Mouse (Mus musculus) erythroblast, embryonic 14.5 days (primary cell): Measurements from ENCODE around the gene Pten. TPM values are rescaled to one million over a fixed set of nuclear protein-coding genes. Genes with fewer than 3 reads are reported as not detected.
"Not testable (repeated sequence)": the region's sequence is repeated elsewhere in the genome, so short reads cannot be mapped to it uniquely, and the experiment has no call there.

ENCODE experiments used
- H3K27me3 ChIP-seq: 2 replicates; pipeline ENCODE4 v1.6.1; 2012; ENCODE audit warnings: inconsistent platforms; ENCODE audit not compliant: control insufficient read depth
- H3K36me3 ChIP-seq: 2 replicates; pipeline ENCODE4 v1.6.1; 2012; ENCODE audit warnings: mild to moderate bottlenecking, inconsistent platforms; ENCODE audit not compliant: control insufficient read depth
- H3K4me1 ChIP-seq: 2 replicates; pipeline ENCODE4 v1.6.1; 2012; ENCODE audit warnings: inconsistent platforms; ENCODE audit not compliant: control insufficient read depth
- H3K4me3 ChIP-seq: replicated peaks from 2 replicates; pipeline ENCODE3; 2012; ENCODE audit warnings: moderate library complexity, mild to moderate bottlenecking, inconsistent platforms
- H3K9me3 ChIP-seq: 2 replicates; pipeline ENCODE4 v1.6.1; 2012; ENCODE audit warnings: low read length, inconsistent platforms, mixed read lengths; ENCODE audit not compliant: control insufficient read depth
- GATA1 ChIP-seq: IDR thresholded peaks from 2 replicates; pipeline ENCODE4 v1.6.1; 2012; ENCODE audit warnings: low read length, inconsistent platforms, mixed read lengths
- TAL1 ChIP-seq: IDR thresholded peaks from 3 replicates; pipeline ENCODE4 v1.6.1; 2012; ENCODE audit warnings: low read length, inconsistent platforms, mixed read lengths
- polyA plus RNA-seq: library from polyadenylated mRNA; stranded (reverse); fragments of >175 nt; gene quantifications from 2 replicates; pipeline ENCODE4 v1.2.3, GENCODE M21; 2012

Gene Pten
- polyA plus RNA-seq, 1 experiment = 0.36 TPM

GRCm38 (mm10) chr19:32789535-32789934 lies 32.2 kb downstream of the Pten start:
- H3K36me3 ChIP-seq = no peaks in the 10 kb centered on the region; the same call in 1 of the 2 replicates
- TF ChIP-seq TAL1 (no peak), GATA1 (no peak)
- no peaks in the 10 kb centered on the region for H3K27me3 ChIP-seq
- no peaks in the 10 kb centered on the region for H3K9me3 ChIP-seq
- no peak overlapping the region for H3K4me3 ChIP-seq
- peaks cover 14% of the 10 kb centered on the region for H3K4me1 ChIP-seq

GRCm38 (mm10) chr19:32792610-32793009 lies 35.3 kb downstream of the Pten start:
- Histone ChIP-seq H3K4me3 (no peak overlapping the region), H3K36me3 (no peaks in the 10 kb centered on the region; the same call in 1 of the 2 replicates), H3K9me3 (no peaks in the 10 kb centered on the region), H3K27me3 (no peaks in the 10 kb centered on the region), H3K4me1 (peaks cover 11% of the 10 kb centered on the region)
- TF ChIP-seq TAL1 (no peak), GATA1 (no peak)

DNA sequence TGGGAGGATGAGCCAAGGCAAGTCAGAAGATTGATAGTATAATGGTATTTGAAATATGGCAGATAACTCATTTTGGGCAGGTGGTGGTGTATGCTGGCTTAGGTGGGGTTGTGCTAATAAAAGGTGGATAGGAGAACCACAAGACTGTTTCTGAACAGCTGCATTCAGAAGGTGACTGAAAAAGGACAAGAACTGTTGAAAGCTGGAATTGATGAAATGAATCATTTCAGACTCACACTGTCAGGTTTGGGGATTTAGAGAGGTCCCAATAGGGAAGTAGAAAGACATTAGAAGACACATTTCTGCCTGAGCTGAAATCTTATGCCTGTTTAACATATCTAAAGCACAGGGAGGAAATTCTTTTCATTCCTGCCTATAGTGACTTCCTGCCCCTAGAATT lies 36.6 kb downstream of the Pten start:
- H3K36me3 ChIP-seq = no peaks in the 10 kb centered on the region; the same call in 1 of the 2 replicates
- H3K27me3 ChIP-seq = no peaks in the 10 kb centered on the region
- H3K4me3 ChIP-seq = no peak overlapping the region
- no peaks in the 10 kb centered on the region; the same call in 1 of the 2 replicates for H3K4me1 ChIP-seq
- no peak for TF ChIP-seq TAL1
- no peak for TF ChIP-seq GATA1
- no peaks in the 10 kb centered on the region for H3K9me3 ChIP-seq

GRCm38 (mm10) chr19:32800557-32800956 lies 43.3 kb downstream of the Pten start:
- Histone ChIP-seq H3K36me3 (peaks cover 9% of the 10 kb centered on the region), H3K4me3 (no peak overlapping the region)

GRCm38 (mm10) chr19:32804703-32805102 lies 47.4 kb downstream of the Pten start:
- H3K4me3 ChIP-seq = no peak overlapping the region
- no peaks in the 10 kb centered on the region for H3K4me1 ChIP-seq
- TF ChIP-seq TAL1 (no peak), GATA1 (no peak)
- peaks cover 9% of the 10 kb centered on the region for H3K36me3 ChIP-seq
- no peaks in the 10 kb centered on the region for H3K9me3 ChIP-seq
- peaks cover 2% of the 10 kb centered on the region; the same call in 1 of the 2 replicates for H3K27me3 ChIP-seq

More at GRCm38 (mm10) chr19:32800557-32800956, 43.3 kb downstream of the Pten start:
- Histone ChIP-seq H3K9me3 (no peaks in the 10 kb centered on the region), H3K27me3 (peaks cover 2% of the 10 kb centered on the region; the same call in 1 of the 2 replicates), H3K4me1 (no peaks in the 10 kb centered on the region)
- TF ChIP-seq GATA1 = no peak
- no peak for TF ChIP-seq TAL1

DNA sequence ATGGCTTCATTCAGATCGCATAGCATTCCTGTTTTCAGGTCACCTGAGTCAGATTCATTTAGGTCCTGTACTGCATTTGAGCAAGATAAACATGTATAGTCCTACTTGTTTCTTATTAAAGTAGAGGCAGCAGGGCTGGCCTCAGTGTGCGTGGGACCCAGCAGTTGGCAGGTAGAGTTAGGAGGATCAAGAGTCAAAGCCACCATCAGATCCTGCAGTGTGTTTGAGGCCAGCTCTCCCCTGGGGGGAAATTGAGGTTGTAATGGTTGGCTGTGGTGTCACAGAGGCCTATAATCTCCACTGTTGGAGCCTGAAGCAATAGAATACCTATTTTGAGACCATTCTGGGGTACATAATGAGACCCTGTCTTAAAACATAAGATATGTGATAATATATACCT lies 50.3 kb downstream of the Pten start:
- H3K36me3 ChIP-seq = peaks cover 5% of the 10 kb centered on the region
- H3K4me1 ChIP-seq = no peaks in the 10 kb centered on the region
- no peak for TF ChIP-seq TAL1
- TF ChIP-seq GATA1 = no peak
- H3K4me3 ChIP-seq = no peak overlapping the region
- H3K9me3 ChIP-seq = no peaks in the 10 kb centered on the region
- H3K27me3 ChIP-seq = no peaks in the 10 kb centered on the region; the same call in 1 of the 2 replicates

DNA sequence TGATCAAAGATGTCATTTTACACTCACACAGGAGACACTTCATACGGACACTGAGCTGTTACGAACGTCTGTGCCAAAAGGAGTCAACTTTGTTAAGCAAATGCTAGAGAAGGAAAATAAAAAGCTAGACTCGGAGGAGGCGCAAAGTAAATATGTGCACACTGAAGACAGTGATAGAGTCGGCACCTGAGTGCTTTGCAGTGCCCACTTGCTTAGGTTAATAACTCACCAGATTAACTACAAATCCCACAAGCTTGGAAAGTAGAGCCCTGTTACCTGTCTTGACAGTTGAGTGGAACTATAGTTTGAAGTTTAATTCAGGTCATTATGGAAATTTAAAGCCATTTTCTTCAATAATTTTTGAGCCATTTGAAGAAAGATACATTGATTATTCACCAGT lies 51.4 kb downstream of the Pten start:
- Histone ChIP-seq H3K36me3 (peaks cover 6% of the 10 kb centered on the region), H3K9me3 (no peaks in the 10 kb centered on the region), H3K4me3 (no peak overlapping the region), H3K27me3 (no peaks in the 10 kb centered on the region; the same call in 1 of the 2 replicates), H3K4me1 (no peaks in the 10 kb centered on the region)
- TF ChIP-seq TAL1 = no peak
- TF ChIP-seq GATA1 = no peak

DNA sequence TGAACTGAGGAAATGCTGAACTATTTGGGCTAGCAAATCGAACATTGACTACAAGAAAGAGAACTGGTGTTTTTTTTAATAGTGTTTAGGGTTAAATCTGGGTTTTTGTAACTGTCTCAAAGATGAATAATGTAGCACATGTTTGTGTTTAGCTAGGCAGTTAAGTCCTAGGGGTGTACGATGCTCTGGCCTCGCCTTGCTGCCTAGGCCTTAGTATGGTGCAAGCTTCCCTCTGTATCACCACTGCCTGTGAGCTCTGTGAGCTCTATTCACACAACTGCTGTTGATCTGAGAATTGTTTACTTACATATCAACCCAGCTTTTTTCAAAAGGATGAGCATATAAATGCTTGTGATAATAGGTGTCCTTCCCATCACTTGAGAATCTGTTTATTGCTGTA lies 51.8 kb downstream of the Pten start:
- no peaks in the 10 kb centered on the region for H3K9me3 ChIP-seq
- H3K4me1 ChIP-seq = no peaks in the 10 kb centered on the region
- no peak overlapping the region for H3K4me3 ChIP-seq
- peaks cover 6% of the 10 kb centered on the region for H3K36me3 ChIP-seq
- no peak for TF ChIP-seq GATA1
- no peak for TF ChIP-seq TAL1
- no peaks in the 10 kb centered on the region; the same call in 1 of the 2 replicates for H3K27me3 ChIP-seq

DNA sequence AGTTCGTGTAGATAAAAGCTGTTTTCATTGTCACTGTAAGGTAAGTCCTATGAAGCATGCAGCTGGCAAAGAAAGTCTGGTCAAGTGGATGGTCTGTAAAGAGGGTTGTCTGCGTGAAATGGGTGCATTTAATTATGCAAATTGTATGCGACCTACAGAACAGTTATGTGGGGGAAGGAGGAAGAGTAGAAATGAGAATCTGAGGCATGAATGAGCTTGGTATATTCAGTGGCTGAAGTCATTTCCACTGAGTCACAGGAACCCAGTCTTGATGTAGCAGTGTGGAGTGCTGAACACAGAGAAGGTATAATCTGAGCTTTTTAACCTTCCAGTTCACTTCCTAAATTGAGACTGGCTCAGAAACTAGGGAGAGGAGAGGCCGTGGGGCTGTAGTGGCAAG lies 61.5 kb downstream of the Pten start:
- Histone ChIP-seq H3K4me1 (no peaks in the 10 kb centered on the region), H3K9me3 (no peaks in the 10 kb centered on the region), H3K36me3 (peaks cover 23% of the 10 kb centered on the region), H3K27me3 (peaks cover 4% of the 10 kb centered on the region; the same call in 1 of the 2 replicates), H3K4me3 (no peak overlapping the region)
- TF ChIP-seq TAL1 = no peak
- no peak for TF ChIP-seq GATA1

DNA sequence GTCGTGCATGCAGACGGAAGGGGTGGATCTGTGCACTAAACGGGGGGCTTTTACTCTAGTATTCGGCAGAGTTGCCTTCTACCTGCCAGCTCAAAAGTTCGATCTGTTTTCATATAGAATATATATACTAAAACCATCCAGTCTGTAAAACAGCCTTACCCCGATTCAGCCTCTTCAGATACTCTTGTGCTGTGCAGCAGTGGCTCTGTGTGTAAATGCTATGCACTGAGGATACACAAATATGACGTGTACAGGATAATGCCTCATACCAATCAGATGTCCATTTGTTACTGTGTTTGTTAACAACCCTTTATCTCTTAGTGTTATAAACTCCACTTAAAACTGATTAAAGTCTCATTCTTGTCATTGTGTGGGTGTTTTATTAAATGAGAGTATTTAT lies 65.7 kb downstream of the Pten start:
- H3K27me3 ChIP-seq, H3K4me1 ChIP-seq, H3K4me3 ChIP-seq, H3K9me3 ChIP-seq: not testable (repeated sequence)
- H3K36me3 ChIP-seq = peaks cover 16% of the 10 kb centered on the region
